Mouse (Mus musculus) MEL (cell line): ENCODE results near the gene Frmd4b.

ENCODE experiments used
- CTCF ChIP-seq, 3 experiments: IDR thresholded peaks in 2 of 3; conservative IDR thresholded peaks in 1 of 3; 2 replicates each; pipeline ENCODE4 v1.5.1; 2011 to 2012; ENCODE audit warnings: low read length in 3 of 3, low read depth in 2 of 3, mild to moderate bottlenecking in 2 of 3, improper control_type of control experiment in 1 of 3, inconsistent platforms in 1 of 3, mixed read lengths in 1 of 3, moderate library complexity in 1 of 3; ENCODE audit not compliant: control insufficient read depth in 1 of 3, insufficient read depth in 1 of 3, poor library complexity in 1 of 3, severe bottlenecking in 1 of 3
- MEF2A ChIP-seq: IDR thresholded peaks from 2 replicates; pipeline ENCODE4 v1.6.1; 2014; ENCODE audit warnings: low read depth, mild to moderate bottlenecking, inconsistent platforms, low read length, improper control_type of control experiment; ENCODE audit not compliant: poor library complexity, insufficient replicate concordance, severe bottlenecking; ENCODE audit errors: extremely low read depth
- TBP ChIP-seq: IDR thresholded peaks from 2 replicates; pipeline ENCODE4 v1.8.0; 2011; ENCODE audit warnings: low read depth, low read length, improper control_type of control experiment

DNA sequence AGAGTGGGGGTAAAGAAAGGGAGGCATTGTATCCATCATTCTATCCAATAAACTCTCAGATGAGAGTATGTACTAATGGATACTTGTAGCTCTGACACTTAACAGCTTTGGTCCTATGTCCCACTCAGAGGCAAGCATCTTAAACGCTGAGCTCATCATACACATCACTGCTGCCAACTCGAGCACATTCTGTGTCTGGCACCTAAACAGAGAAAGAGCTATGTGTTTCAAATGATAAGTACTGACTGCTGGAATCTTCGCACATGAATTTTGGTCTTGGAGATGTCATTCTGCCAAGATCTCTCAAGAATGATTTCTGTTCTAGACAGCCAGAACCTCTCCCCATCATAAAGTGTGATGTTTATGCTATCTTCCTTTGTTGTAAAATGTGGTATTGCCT, 284.0 kb downstream of the Frmd4b start:
- TF ChIP-seq CTCF (IDR thresholded peaks at IDR 0.05 in 2 of 3, conservative IDR thresholded peaks at IDR 0.05 in 1 of 3; ENCODE audit: control insufficient read depth in 1 of 3, insufficient read depth in 1 of 3, low read depth in 2 of 3, low read length in 3 of 3, poor library complexity in 1 of 3, severe bottlenecking in 1 of 3), result no peak
- no peak for TF ChIP-seq TBP
- no peak for TF ChIP-seq MEF2A
